Mouse (Mus musculus): Measurements from ENCODE around the gene Gm10401. TPM values are rescaled to one million over a fixed set of nuclear protein-coding genes. Genes with fewer than 3 reads are reported as not detected.

Gm10401 gene
- not detected for polyA plus RNA-seq (2014; fragmentation: Illumina TruSeq; extraction: RNeasy Lipid Tissue Mini Kit (QIAGEN cat#74804); ENCODE audit: low read depth, low replicate concordance)

GRCm38 (mm10) chr5:115098195-115098594, at the start of gene Gm10401:
Gene Gm10401, minus strand, starts transcription at chr5:115098295.

GRCm38 (mm10) chr5:115134234-115135165, 36.4 kb upstream of the Gm10401 start, which contains the start of gene Unc119b:
Gene Unc119b, minus strand, starts transcription at chr5:115134975.

DNA sequence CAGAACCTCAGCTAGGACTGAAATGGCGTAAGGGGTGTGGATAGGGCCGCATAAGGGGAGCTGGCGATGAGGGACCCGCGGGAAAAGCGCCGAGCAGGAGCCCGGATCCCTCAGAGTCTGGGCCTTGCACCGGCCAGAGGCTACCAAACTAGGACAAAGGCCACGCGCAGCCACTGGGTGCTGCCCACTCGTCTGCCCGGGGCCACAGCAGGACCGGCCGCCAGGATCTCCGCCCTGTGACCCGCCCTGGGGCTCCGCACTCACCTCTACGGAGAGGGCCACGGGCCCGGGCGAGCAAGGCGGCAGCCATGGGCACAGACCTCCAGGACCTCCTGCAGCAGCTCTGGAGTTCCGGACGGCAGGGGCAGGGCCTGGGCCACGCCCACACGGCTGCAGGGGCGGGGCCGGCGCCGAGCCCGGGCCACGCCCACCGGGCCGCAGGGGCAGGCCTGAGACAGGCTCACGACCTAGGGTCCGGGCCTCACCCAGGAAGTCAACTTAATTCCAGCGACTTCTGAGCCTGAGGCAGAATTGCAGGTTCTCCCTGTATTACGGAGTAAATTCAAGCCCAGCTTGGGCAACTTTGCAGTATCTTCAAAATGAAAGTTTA, 21.0 kb upstream of the Gm10401 start, which contains the start of gene Acads:
Gene Acads, minus strand, starts transcription at position 386 of the 610 bp plus-strand sequence.

Other genes starting within 250 kb of the Gm10401 start
- gene 4930519G04Rik, start 244.6 kb downstream of the Gm10401 start, polyA plus RNA-seq (2014; fragmentation: Illumina TruSeq; extraction: RNeasy Lipid Tissue Mini Kit (QIAGEN cat#74804); ENCODE audit: low read depth, low replicate concordance): 31.9 TPM
- gene Gm9936, start 239.6 kb downstream of the Gm10401 start, polyA plus RNA-seq (2014; fragmentation: Illumina TruSeq; extraction: RNeasy Lipid Tissue Mini Kit (QIAGEN cat#74804); ENCODE audit: low read depth, low replicate concordance): not detected
- gene Oasl2, start 201.4 kb downstream of the Gm10401 start, polyA plus RNA-seq (2014; fragmentation: Illumina TruSeq; extraction: RNeasy Lipid Tissue Mini Kit (QIAGEN cat#74804); ENCODE audit: low read depth, low replicate concordance): 8.8 TPM
- gene Oasl1, start 175.1 kb downstream of the Gm10401 start, polyA plus RNA-seq (2014; fragmentation: Illumina TruSeq; extraction: RNeasy Lipid Tissue Mini Kit (QIAGEN cat#74804); ENCODE audit: low read depth, low replicate concordance): 0.22 TPM
- gene 2210016L21Rik, start 156.1 kb downstream of the Gm10401 start, polyA plus RNA-seq (2014; fragmentation: Illumina TruSeq; extraction: RNeasy Lipid Tissue Mini Kit (QIAGEN cat#74804); ENCODE audit: low read depth, low replicate concordance): 0.84 TPM
- not detected for gene Hnf1a, start 127.2 kb downstream of the Gm10401 start, polyA plus RNA-seq (2014; fragmentation: Illumina TruSeq; extraction: RNeasy Lipid Tissue Mini Kit (QIAGEN cat#74804); ENCODE audit: low read depth, low replicate concordance)
- 68.8 TPM for gene Sppl3, start 87.2 kb downstream of the Gm10401 start, polyA plus RNA-seq (2014; fragmentation: Illumina TruSeq; extraction: RNeasy Lipid Tissue Mini Kit (QIAGEN cat#74804); ENCODE audit: low read depth, low replicate concordance)
- gene Acads, start 21.1 kb upstream of the Gm10401 start, polyA plus RNA-seq (2014; fragmentation: Illumina TruSeq; extraction: RNeasy Lipid Tissue Mini Kit (QIAGEN cat#74804); ENCODE audit: low read depth, low replicate concordance): 0.67 TPM
- 1.8 TPM for gene Unc119b, start 36.7 kb upstream of the Gm10401 start, polyA plus RNA-seq (2014; fragmentation: Illumina TruSeq; extraction: RNeasy Lipid Tissue Mini Kit (QIAGEN cat#74804); ENCODE audit: low read depth, low replicate concordance)
- gene Mlec, start 59.9 kb upstream of the Gm10401 start, polyA plus RNA-seq (2014; fragmentation: Illumina TruSeq; extraction: RNeasy Lipid Tissue Mini Kit (QIAGEN cat#74804); ENCODE audit: low read depth, low replicate concordance): 56.4 TPM
- gene Cabp1, start 96.1 kb upstream of the Gm10401 start, polyA plus RNA-seq (2014; fragmentation: Illumina TruSeq; extraction: RNeasy Lipid Tissue Mini Kit (QIAGEN cat#74804); ENCODE audit: low read depth, low replicate concordance): 1.2 TPM
- gene Pop5, start 137.5 kb upstream of the Gm10401 start, polyA plus RNA-seq (2014; fragmentation: Illumina TruSeq; extraction: RNeasy Lipid Tissue Mini Kit (QIAGEN cat#74804); ENCODE audit: low read depth, low replicate concordance): 2.8 TPM
- gene Rnf10, start 174.6 kb upstream of the Gm10401 start, polyA plus RNA-seq (2014; fragmentation: Illumina TruSeq; extraction: RNeasy Lipid Tissue Mini Kit (QIAGEN cat#74804); ENCODE audit: low read depth, low replicate concordance): 48.6 TPM
- 8.0 TPM for gene Coq5, start 181.4 kb upstream of the Gm10401 start, polyA plus RNA-seq (2014; fragmentation: Illumina TruSeq; extraction: RNeasy Lipid Tissue Mini Kit (QIAGEN cat#74804); ENCODE audit: low read depth, low replicate concordance)
- 1,490 TPM for gene Dynll1, start 202.7 kb upstream of the Gm10401 start, polyA plus RNA-seq (2014; fragmentation: Illumina TruSeq; extraction: RNeasy Lipid Tissue Mini Kit (QIAGEN cat#74804); ENCODE audit: low read depth, low replicate concordance)
- gene Srsf9, start 228.9 kb upstream of the Gm10401 start, polyA plus RNA-seq (2014; fragmentation: Illumina TruSeq; extraction: RNeasy Lipid Tissue Mini Kit (QIAGEN cat#74804); ENCODE audit: low read depth, low replicate concordance): 43.0 TPM
- 27.7 TPM for gene Gatc, start 242.9 kb upstream of the Gm10401 start, polyA plus RNA-seq (2014; fragmentation: Illumina TruSeq; extraction: RNeasy Lipid Tissue Mini Kit (QIAGEN cat#74804); ENCODE audit: low read depth, low replicate concordance)
- gene Triap1, start 242.9 kb upstream of the Gm10401 start, polyA plus RNA-seq (2014; fragmentation: Illumina TruSeq; extraction: RNeasy Lipid Tissue Mini Kit (QIAGEN cat#74804); ENCODE audit: low read depth, low replicate concordance): 3.8 TPM